Mouse (Mus musculus): ENCODE data around the gene Carhsp1. TPM values are rescaled to one million over a fixed set of nuclear protein-coding genes. Genes with fewer than 3 reads are reported as not detected.

The Carhsp1 gene
- 10 to 100 TPM; 16.6 to 19.2 TPM for total RNA-seq (2021)
- long read RNA-seq, experiment 1, transcript Carhsp1-201 (4 exons, 2,858 nt) = major isoform, 9 of 10 reads
- long read RNA-seq, experiment 1, partial matches to known transcripts = 1 of 10 reads
- long read RNA-seq, experiment 1, other reads (novel, unspliced or antisense) = 0 of 10 reads
- long read RNA-seq, experiment 2, transcript Carhsp1-201 (4 exons, 2,858 nt) = major isoform, 5 of 8 reads
- long read RNA-seq, experiment 2, partial matches to known transcripts = 3 of 8 reads
- long read RNA-seq, experiment 2, other reads (novel, unspliced or antisense) = 0 of 8 reads

- DNase-seq = peak; percentile 95 to 97
Observed at GRCm38 (mm10) chr16:8671551-8672349, at the start of gene Carhsp1. Gene Carhsp1 (minus strand): TSS chr16:8672155.

GRCm38 (mm10) chr16:8720447-8720846 lies 48.5 kb upstream of the Carhsp1 start:
- no peak for DNase-seq

- peak in 1 of 2 experiments; percentile 25 for DNase-seq
Observed at GRCm38 (mm10) chr16:8717744-8718143, 45.8 kb upstream of the Carhsp1 start.

GRCm38 (mm10) chr16:8716300-8716699 lies 44.3 kb upstream of the Carhsp1 start:
- no peak for DNase-seq

- DNase-seq = peak; percentile 55 to 65
Observed at GRCm38 (mm10) chr16:8715513-8716080, 43.6 kb upstream of the Carhsp1 start.

GRCm38 (mm10) chr16:8714851-8715250 lies 42.9 kb upstream of the Carhsp1 start:
- no peak for DNase-seq

- no peak for DNase-seq
Observed at GRCm38 (mm10) chr16:8711998-8712397, 40.0 kb upstream of the Carhsp1 start.

GRCm38 (mm10) chr16:8700586-8700985 lies 28.6 kb upstream of the Carhsp1 start:
- DNase-seq = no peak

- DNase-seq = no peak
Observed at GRCm38 (mm10) chr16:8699556-8699955, 27.6 kb upstream of the Carhsp1 start.

GRCm38 (mm10) chr16:8691206-8691605 lies 19.3 kb upstream of the Carhsp1 start:
- DNase-seq = no peak

GRCm38 (mm10) chr16:8689979-8690656 lies 18.2 kb upstream of the Carhsp1 start:
- peak; percentile 61 to 64 for DNase-seq

GRCm38 (mm10) chr16:8687559-8688112 lies 15.7 kb upstream of the Carhsp1 start:
- DNase-seq = no peak

GRCm38 (mm10) chr16:8686871-8687535 lies 15.0 kb upstream of the Carhsp1 start:
- peak; percentile 31 to 51 for DNase-seq

- DNase-seq = peak; percentile 70 to 87
Observed at GRCm38 (mm10) chr16:8686121-8686870, 14.3 kb upstream of the Carhsp1 start.

- DNase-seq = no peak
Observed at GRCm38 (mm10) chr16:8685087-8685486, 13.1 kb upstream of the Carhsp1 start.

GRCm38 (mm10) chr16:8680470-8680869 lies 8.5 kb upstream of the Carhsp1 start, which contains the start of gene Gm5767:
Gene Gm5767 (plus strand): TSS chr16:8680770.
- no peak for DNase-seq

GRCm38 (mm10) chr16:8679780-8680179 lies 7.8 kb upstream of the Carhsp1 start:
- DNase-seq = no peak

GRCm38 (mm10) chr16:8678676-8679075 lies 6.7 kb upstream of the Carhsp1 start:
- DNase-seq = no peak

GRCm38 (mm10) chr16:8678035-8678434 lies 6.1 kb upstream of the Carhsp1 start:
- no peak for DNase-seq

- DNase-seq = peak; percentile 50 to 79
Observed at GRCm38 (mm10) chr16:8676800-8677199, 4.8 kb upstream of the Carhsp1 start.

- no peak for DNase-seq
Observed at GRCm38 (mm10) chr16:8676228-8676627, 4.3 kb upstream of the Carhsp1 start.

Data from heart, adult 18-20 months (tissue).